Mouse (Mus musculus): ENCODE results near the gene Rpl3.

The Rpl3 gene

DNA sequence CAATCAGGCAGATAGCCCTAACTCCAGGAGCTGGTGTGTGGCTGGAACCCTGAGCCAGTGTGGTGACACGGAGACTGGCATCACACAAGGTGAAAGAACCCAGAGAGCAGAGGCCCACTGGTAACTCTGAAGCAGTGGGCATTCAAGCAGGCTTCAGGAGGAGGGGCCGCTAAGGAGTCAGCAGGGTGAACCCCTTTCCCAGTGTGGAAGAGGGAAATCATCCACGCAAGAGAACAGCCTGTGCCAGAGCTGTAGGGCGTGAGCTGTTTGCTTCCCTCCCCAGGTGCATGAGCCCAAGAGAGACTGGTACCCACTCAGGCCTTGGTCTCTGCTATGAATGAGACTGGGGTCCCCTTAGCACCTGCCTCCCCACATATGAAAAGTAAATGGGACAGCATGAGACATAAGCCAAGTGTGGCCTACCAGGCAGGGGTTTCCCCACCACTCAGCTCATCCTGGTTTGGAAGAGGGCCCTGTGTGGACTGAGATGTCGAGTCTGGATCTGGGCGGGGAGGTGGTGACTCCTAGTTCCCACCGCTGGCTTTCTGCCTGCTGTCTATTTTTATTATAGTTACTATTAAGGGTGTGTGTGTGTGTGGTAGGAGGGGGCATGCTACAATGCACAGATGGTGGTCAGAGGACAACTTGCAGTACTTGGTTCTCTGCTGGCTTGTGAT, 19.0 kb downstream of the Rpl3 start:
- H3K27me3 ChIP-seq (ENCODE audit: control insufficient read depth, insufficient read depth, low read length, poor library complexity, severe bottlenecking), result no peaks in the 10 kb centered on the region
- no peak for DNase-seq (ENCODE audit: low read depth, low spot score)
- no peaks in the 10 kb centered on the region for H3K36me3 ChIP-seq (ENCODE audit: control insufficient read depth, insufficient read depth, low read length, poor library complexity, severe bottlenecking)

DNA sequence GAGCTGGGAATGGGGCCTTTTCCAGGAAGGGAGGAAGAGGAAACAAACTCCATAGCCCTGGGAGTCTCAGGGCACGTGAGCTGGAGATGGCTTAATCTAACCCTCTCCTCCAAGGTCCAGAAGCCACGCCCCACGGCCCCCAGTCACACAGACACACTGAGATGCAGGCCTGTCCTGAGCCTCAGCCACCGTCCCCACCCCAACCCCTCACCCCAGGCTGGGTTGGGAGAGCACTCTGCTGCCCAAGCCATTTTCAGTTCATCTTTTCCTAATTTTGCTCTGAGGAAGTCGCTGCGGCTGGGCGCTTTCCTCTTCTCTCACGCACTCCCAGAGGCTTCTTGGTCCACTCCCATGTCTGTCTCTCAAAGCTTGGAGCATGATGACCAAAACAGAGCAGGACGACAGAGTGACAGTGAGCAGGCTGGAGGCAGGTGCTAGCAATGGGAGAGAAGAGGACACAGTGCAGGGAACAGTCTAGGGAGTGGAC, 19.7 kb downstream of the Rpl3 start:
- Histone ChIP-seq H3K36me3 (ENCODE audit: control insufficient read depth, insufficient read depth, low read length, poor library complexity, severe bottlenecking) (no peaks in the 10 kb centered on the region), H3K27me3 (ENCODE audit: control insufficient read depth, insufficient read depth, low read length, poor library complexity, severe bottlenecking) (no peaks in the 10 kb centered on the region)
- no peak for DNase-seq (ENCODE audit: low read depth, low spot score)

DNA sequence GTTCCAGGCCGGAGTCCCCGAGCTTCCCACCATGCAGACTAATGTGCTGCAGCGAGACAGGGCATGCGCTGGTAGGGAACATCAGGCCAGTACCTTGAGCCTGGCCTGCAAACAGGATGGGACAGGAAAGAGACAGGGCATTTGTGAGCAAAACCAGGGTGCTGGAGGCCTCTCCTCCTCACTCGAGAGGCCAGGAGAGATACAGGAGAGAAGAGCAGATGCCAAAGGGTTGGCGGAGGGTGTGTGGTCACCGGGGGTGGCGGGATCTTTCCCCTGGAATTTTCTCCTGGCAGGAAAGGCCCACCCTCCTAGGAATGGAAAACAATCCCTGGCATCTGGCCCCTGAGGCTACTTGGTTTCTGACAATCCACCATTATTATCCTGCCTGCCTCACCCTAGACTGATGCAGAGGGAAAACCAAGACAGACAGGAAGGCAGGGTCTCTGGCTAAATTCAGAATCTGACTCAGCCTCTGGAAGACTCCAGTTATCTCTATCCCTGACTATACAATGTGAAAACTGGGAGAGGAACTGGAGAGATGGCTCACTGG, 21.5 kb downstream of the Rpl3 start:
- no peaks in the 10 kb centered on the region for H3K36me3 ChIP-seq (ENCODE audit: control insufficient read depth, insufficient read depth, low read length, poor library complexity, severe bottlenecking)
- no peaks in the 10 kb centered on the region for H3K27me3 ChIP-seq (ENCODE audit: control insufficient read depth, insufficient read depth, low read length, poor library complexity, severe bottlenecking)
- DNase-seq (ENCODE audit: low read depth, low spot score), result no peak

DNA sequence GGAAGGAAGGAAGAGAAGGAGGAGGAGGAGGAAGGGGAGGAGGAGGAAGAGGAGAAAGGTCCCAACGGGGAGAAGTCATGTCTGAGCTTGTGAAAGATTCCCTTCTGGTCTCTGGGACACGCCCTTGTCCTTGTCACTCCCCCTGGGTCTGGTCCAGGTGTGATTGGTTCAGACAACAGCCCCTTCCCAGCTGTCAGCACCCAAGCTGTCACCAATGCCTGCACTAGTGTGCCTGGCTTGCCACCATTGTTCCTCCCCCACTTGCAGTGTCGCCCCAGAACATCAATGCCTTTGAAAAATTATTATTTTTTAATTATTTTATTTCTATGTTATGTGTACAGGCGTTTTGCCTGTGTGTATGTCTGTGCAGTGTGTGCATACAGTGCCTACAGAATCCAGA, 22.5 kb downstream of the Rpl3 start:
- H3K36me3 ChIP-seq (ENCODE audit: control insufficient read depth, insufficient read depth, low read length, poor library complexity, severe bottlenecking), result no peaks in the 10 kb centered on the region
- no peaks in the 10 kb centered on the region; the same call in 1 of the 2 replicates for H3K27me3 ChIP-seq (ENCODE audit: control insufficient read depth, insufficient read depth, low read length, poor library complexity, severe bottlenecking)
- DNase-seq (ENCODE audit: low read depth, low spot score), result no peak

GRCm38 (mm10) chr15:80066538-80066937, 25.1 kb downstream of the Rpl3 start:
- peak; percentile 38 for DNase-seq (ENCODE audit: low read depth, low spot score)
- no peaks in the 10 kb centered on the region; the same call in 1 of the 2 replicates for H3K27me3 ChIP-seq (ENCODE audit: control insufficient read depth, insufficient read depth, low read length, poor library complexity, severe bottlenecking)
- H3K36me3 ChIP-seq (ENCODE audit: control insufficient read depth, insufficient read depth, low read length, poor library complexity, severe bottlenecking), result no peaks in the 10 kb centered on the region

GRCm38 (mm10) chr15:80065414-80065813, 26.3 kb downstream of the Rpl3 start:
- Histone ChIP-seq H3K27me3 (ENCODE audit: control insufficient read depth, insufficient read depth, low read length, poor library complexity, severe bottlenecking) (no peaks in the 10 kb centered on the region; the same call in 1 of the 2 replicates), H3K36me3 (ENCODE audit: control insufficient read depth, insufficient read depth, low read length, poor library complexity, severe bottlenecking) (no peaks in the 10 kb centered on the region)
- DNase-seq (ENCODE audit: low read depth, low spot score), result peak; percentile 42

GRCm38 (mm10) chr15:80064965-80065364, 26.7 kb downstream of the Rpl3 start:
- no peaks in the 10 kb centered on the region for H3K36me3 ChIP-seq (ENCODE audit: control insufficient read depth, insufficient read depth, low read length, poor library complexity, severe bottlenecking)
- no peaks in the 10 kb centered on the region; the same call in 1 of the 2 replicates for H3K27me3 ChIP-seq (ENCODE audit: control insufficient read depth, insufficient read depth, low read length, poor library complexity, severe bottlenecking)
- DNase-seq (ENCODE audit: low read depth, low spot score), result no peak

DNA sequence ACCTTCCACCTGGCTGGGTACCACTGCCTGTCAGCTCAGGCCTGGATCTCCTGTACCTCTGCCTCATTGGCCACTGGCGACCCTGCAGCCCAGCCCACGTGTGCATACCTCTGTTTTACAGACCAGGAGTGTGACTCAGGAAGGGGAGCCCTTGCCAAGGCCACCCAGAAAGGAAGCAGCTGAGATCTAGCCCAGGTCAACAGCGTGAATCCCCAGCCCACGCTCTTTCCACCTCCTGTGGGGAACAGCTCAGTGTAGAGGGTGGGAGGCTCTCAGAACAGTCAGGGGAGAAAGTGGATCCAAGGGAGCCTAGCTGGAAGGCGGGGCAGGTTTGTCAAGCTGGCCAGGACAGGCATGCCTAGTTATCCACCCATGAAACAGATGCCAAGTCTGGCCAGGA, 28.8 kb downstream of the Rpl3 start:
- DNase-seq (ENCODE audit: low read depth, low spot score), result no peak
- no peaks in the 10 kb centered on the region; the same call in 1 of the 2 replicates for H3K27me3 ChIP-seq (ENCODE audit: control insufficient read depth, insufficient read depth, low read length, poor library complexity, severe bottlenecking)
- H3K36me3 ChIP-seq (ENCODE audit: control insufficient read depth, insufficient read depth, low read length, poor library complexity, severe bottlenecking), result no peaks in the 10 kb centered on the region

DNA sequence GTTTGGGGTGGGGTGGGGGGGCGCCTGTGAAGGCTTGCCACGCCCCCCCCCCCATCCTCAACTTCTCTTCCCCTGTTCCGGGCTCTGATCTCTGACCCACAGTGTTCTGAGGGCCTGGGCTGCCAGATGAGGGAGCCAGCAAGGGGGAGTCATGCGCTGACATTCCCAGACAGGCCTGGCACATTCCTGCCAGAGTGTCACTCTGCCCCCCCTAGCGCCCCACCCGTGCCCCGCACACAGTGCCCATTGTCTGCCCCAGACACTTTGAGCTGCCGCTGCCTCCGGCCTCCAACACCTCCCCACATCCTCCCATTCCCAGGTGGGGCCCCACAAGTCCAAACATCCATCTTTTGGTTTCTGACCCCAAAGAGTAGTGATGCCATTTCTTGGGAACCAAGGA, 29.3 kb downstream of the Rpl3 start:
- no peaks in the 10 kb centered on the region for H3K36me3 ChIP-seq (ENCODE audit: control insufficient read depth, insufficient read depth, low read length, poor library complexity, severe bottlenecking)
- DNase-seq (ENCODE audit: low read depth, low spot score), result no peak
- H3K27me3 ChIP-seq (ENCODE audit: control insufficient read depth, insufficient read depth, low read length, poor library complexity, severe bottlenecking), result no peaks in the 10 kb centered on the region; the same call in 1 of the 2 replicates

GRCm38 (mm10) chr15:80061071-80061550, 30.6 kb downstream of the Rpl3 start:
- H3K27me3 ChIP-seq (ENCODE audit: control insufficient read depth, insufficient read depth, low read length, poor library complexity, severe bottlenecking), result no peaks in the 10 kb centered on the region; the same call in 1 of the 2 replicates
- DNase-seq (ENCODE audit: low read depth, low spot score), result no peak

GRCm38 (mm10) chr15:80060356-80061070, 31.2 kb downstream of the Rpl3 start:
- DNase-seq (ENCODE audit: low read depth, low spot score), result no peak
- no peaks in the 10 kb centered on the region; the same call in 1 of the 2 replicates for H3K27me3 ChIP-seq (ENCODE audit: control insufficient read depth, insufficient read depth, low read length, poor library complexity, severe bottlenecking)
- no peaks in the 10 kb centered on the region for H3K36me3 ChIP-seq (ENCODE audit: control insufficient read depth, insufficient read depth, low read length, poor library complexity, severe bottlenecking)

More at GRCm38 (mm10) chr15:80061071-80061550, 30.6 kb downstream of the Rpl3 start:
- H3K36me3 ChIP-seq (ENCODE audit: control insufficient read depth, insufficient read depth, low read length, poor library complexity, severe bottlenecking), result no peaks in the 10 kb centered on the region

- no peaks in the 10 kb centered on the region for H3K36me3 ChIP-seq (ENCODE audit: control insufficient read depth, insufficient read depth, low read length, poor library complexity, severe bottlenecking)
- DNase-seq (ENCODE audit: low read depth, low spot score), result no peak
- no peaks in the 10 kb centered on the region for H3K27me3 ChIP-seq (ENCODE audit: control insufficient read depth, insufficient read depth, low read length, poor library complexity, severe bottlenecking)
Observed at GRCm38 (mm10) chr15:80059606-80060005, 32.1 kb downstream of the Rpl3 start.

- DNase-seq (ENCODE audit: low read depth, low spot score), result no peak
- no peaks in the 10 kb centered on the region for H3K36me3 ChIP-seq (ENCODE audit: control insufficient read depth, insufficient read depth, low read length, poor library complexity, severe bottlenecking)
- H3K27me3 ChIP-seq (ENCODE audit: control insufficient read depth, insufficient read depth, low read length, poor library complexity, severe bottlenecking), result no peaks in the 10 kb centered on the region
Observed at GRCm38 (mm10) chr15:80058151-80058550, 33.5 kb downstream of the Rpl3 start.

- no peaks in the 10 kb centered on the region for H3K27me3 ChIP-seq (ENCODE audit: control insufficient read depth, insufficient read depth, low read length, poor library complexity, severe bottlenecking)
- no peaks in the 10 kb centered on the region for H3K36me3 ChIP-seq (ENCODE audit: control insufficient read depth, insufficient read depth, low read length, poor library complexity, severe bottlenecking)
- DNase-seq (ENCODE audit: low read depth, low spot score), result no peak
Observed at GRCm38 (mm10) chr15:80054034-80054710, 37.5 kb downstream of the Rpl3 start.
